Mouse (Mus musculus): ENCODE measurements around the gene Gm9195. TPM values are rescaled to one million over a fixed set of nuclear protein-coding genes. Genes with fewer than 3 reads are reported as not detected.

The Gm9195 gene
- not detected in 2 replicates for polyA plus RNA-seq (2012; rRNA removed; ENCODE audit: low replicate concordance)

DNA sequence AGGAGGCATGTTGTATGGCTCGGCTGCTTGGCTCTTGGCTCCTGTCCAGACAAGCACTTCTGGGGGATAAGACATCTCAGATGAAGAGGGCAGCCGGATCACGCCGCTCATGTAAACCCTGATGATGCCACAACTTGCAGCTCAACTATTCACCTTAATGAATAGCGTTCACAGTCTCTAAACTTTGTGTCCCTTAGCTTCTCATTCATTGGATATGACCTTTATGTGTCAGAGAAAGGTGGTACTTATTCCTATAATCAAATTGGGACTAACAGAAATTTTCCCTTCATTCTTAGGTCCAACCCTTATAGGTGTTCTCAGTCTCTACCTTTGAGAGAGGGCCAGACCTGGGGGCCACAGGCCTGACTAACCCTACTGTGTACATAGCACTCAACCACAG is at the start of gene Gm9195:
Gene Gm9195 (minus strand): TSS at position 101 of the 400 bp plus-strand sequence.

Other genes starting within 250 kb of the Gm9195 start
- 11.4 and 22.5 TPM in 2 replicates for gene Fndc3a, start 218.2 kb upstream of the Gm9195 start, polyA plus RNA-seq (2012; rRNA removed; ENCODE audit: low replicate concordance)